Comparison of ENCODE assay signal across 21 mouse cellular contexts in genomic region chr15:78299641-78300040, GRCm38 (mm10).
"Had no signal": no experiment of that assay in that cellular context is flagged by ENCODE, and none has a peak within 500 bp of the region (broad histone marks: within the 10 kb centered on the region; RNA-seq: fewer than 3 reads in every experiment).

No protein-coding gene starts in this region.

- H3K36me3 ChIP-seq: limb, embryonic 10.5 days; limb, embryonic 13.5 days; liver, embryonic 13.5 days; midbrain, embryonic 12.5 days; midbrain, embryonic 15.5 days; neural tube, embryonic 12.5 days; neural tube, embryonic 15.5 days had no signal

- ATAC-seq: midbrain, embryonic 15.5 days had no signal

- H3K9me3 ChIP-seq: limb, embryonic 10.5 days; limb, embryonic 13.5 days; liver, embryonic 13.5 days; midbrain, embryonic 12.5 days; midbrain, embryonic 15.5 days; neural tube, embryonic 12.5 days; neural tube, embryonic 15.5 days had no signal

- H3K4me2 ChIP-seq: limb, embryonic 13.5 days; liver, embryonic 13.5 days; midbrain, embryonic 12.5 days; midbrain, embryonic 15.5 days; neural tube, embryonic 12.5 days; neural tube, embryonic 15.5 days had no signal

- H3K4me1 ChIP-seq: limb, embryonic 10.5 days; limb, embryonic 13.5 days; liver, embryonic 13.5 days; midbrain, embryonic 12.5 days; midbrain, embryonic 15.5 days; neural tube, embryonic 12.5 days; neural tube, embryonic 15.5 days had no signal

- DNase-seq: kidney, adult 9 months; kidney, postnatal 25 days; layer of hippocampus, adult 9-11 months; liver, embryonic 13.5 days; lung, adult 2 months; lung, postnatal 14 days; lung, postnatal 4 days; right cerebral cortex, adult 18-20 months; right cerebral cortex, postnatal 14 days; right cerebral cortex, postnatal 4 days; thymus, adult 2 months; thymus, postnatal 14 days; thymus, postnatal 4 days had no signal

- H3K27ac ChIP-seq: layer of hippocampus, adult 2 months; limb, embryonic 10.5 days; limb, embryonic 13.5 days; liver, embryonic 13.5 days; midbrain, embryonic 12.5 days; midbrain, embryonic 15.5 days; neural tube, embryonic 12.5 days; neural tube, embryonic 15.5 days; stomach, postnatal 0 days had no signal

- H3K4me3 ChIP-seq: layer of hippocampus, adult 2 months; limb, embryonic 10.5 days; limb, embryonic 13.5 days; liver, embryonic 13.5 days; midbrain, embryonic 12.5 days; midbrain, embryonic 15.5 days; neural tube, embryonic 12.5 days; neural tube, embryonic 15.5 days had no signal

- H3K9ac ChIP-seq: limb, embryonic 13.5 days; liver, embryonic 13.5 days; midbrain, embryonic 12.5 days; midbrain, embryonic 15.5 days; neural tube, embryonic 12.5 days; neural tube, embryonic 15.5 days had no signal

- H3K27me3 ChIP-seq: limb, embryonic 13.5 days; liver, embryonic 13.5 days; midbrain, embryonic 12.5 days; midbrain, embryonic 15.5 days; neural tube, embryonic 12.5 days; neural tube, embryonic 15.5 days had no signal
